In genomic region chr14:21501048-21501657, GRCm38 (mm10) we compare ENCODE assay signal across 8 mouse cellular contexts. TPM values are rescaled to one million over a fixed set of nuclear protein-coding genes. Genes with fewer than 3 reads are reported as not detected.
DNase-seq lines count a peak whose midpoint lies in the region; ATAC-seq lines count a peak whose summit lies in the region.

No protein-coding gene starts in this region.

- peak overlapping the region; percentile 66 for H3K4me2 ChIP-seq in heart, embryonic 15.5 days

- ATAC-seq in CD4-positive, CD25-positive, alpha-beta regulatory T cell, adult 4 months: peak; percentile 17
- ATAC-seq in activated CD4-positive, CD25-positive, alpha-beta regulatory T cell, adult 4 months: peak; percentile 12
- peak; percentile 53 for ATAC-seq in heart, embryonic 15.5 days (replicated peaks; ENCODE audit: insufficient number of reproducible peaks, insufficient read depth, low FRiP score, low read depth)
- ATAC-seq in megakaryocyte-erythroid progenitor cell, adult 5-6 weeks (replicated peaks; ENCODE audit: low FRiP score, low TSS enrichment, poor library complexity, severe bottlenecking): peak; percentile 51

- no peaks in the 10 kb centered on the region for H3K36me3 ChIP-seq in heart, embryonic 15.5 days

- H3K27ac ChIP-seq in heart, embryonic 15.5 days: peak overlapping the region; percentile 98

- peak overlapping the region; percentile 97 for H3K4me3 ChIP-seq in heart, embryonic 15.5 days

- WGBS in heart, embryonic 15.5 days: under 1% methylated on average over 31 of the region's 38 CpGs

- no peaks in the 10 kb centered on the region for H3K27me3 ChIP-seq in heart, embryonic 15.5 days

- peak overlapping the region; percentile 77 for H3K9ac ChIP-seq in heart, embryonic 15.5 days

- peak; percentile 96 for DNase-seq in embryo, embryonic 9.5 days (ENCODE audit: extremely low spot score)
- DNase-seq in kidney, postnatal 4 days: peak; percentile 94 to 96
- DNase-seq in spleen, postnatal 14 days (ENCODE audit: low spot score in 2 of 2): peak; percentile 69 to 83
- DNase-seq in layer of hippocampus, adult 8-10 months (ENCODE audit: low spot score in 2 of 2): no peak

- peaks cover 43% of the 10 kb centered on the region for H3K4me1 ChIP-seq in heart, embryonic 15.5 days (replicated peaks)

- H3K9me3 ChIP-seq in heart, embryonic 15.5 days (replicated peaks): no peaks in the 10 kb centered on the region

RNA-seq across cellular contexts. Expression of gene Kat6b, which starts 19.9 kb away (rescaled TPM):
- polyA plus RNA-seq in CD4-positive, CD25-positive, alpha-beta regulatory T cell, adult 4 months (2017; shearing (Covaris generic)): 10 to 100 TPM; 17.1 to 18.3 TPM
- polyA plus RNA-seq in activated CD4-positive, CD25-positive, alpha-beta regulatory T cell, adult 4 months (2017; shearing (Covaris generic)): 1 to 10 TPM; 8.2 to 9.6 TPM
- 9.4 and 11.1 TPM in 2 replicates for polyA plus RNA-seq in heart, embryonic 15.5 days (2015; fragmentation: Nextera tagmentation; extraction: Ambion mirVana)
- total RNA-seq in megakaryocyte-erythroid progenitor cell, adult 5-6 weeks (2014; fragmentation: Nextera tagmentation): 16.9 and 17.5 TPM in 2 replicates
- total RNA-seq in megakaryocyte-erythroid progenitor cell, adult 5-6 weeks (2017): 5.1 and 9.1 TPM in 2 replicates
- 100 to 1,000 TPM; 102 to 111 (median 107) TPM for total RNA-seq in layer of hippocampus, adult 8-10 months (2022)

Comparison
In these comparisons a context has a peak if more than half of its experiments do, and no peak if none do; other contexts are left out.
1. DNase-seq: peak in embryo, embryonic 9.5 days (single experiment), kidney, postnatal 4 days (2 of 2) and spleen, postnatal 14 days (2 of 2); none in layer of hippocampus, adult 8-10 months (0 of 2).
2. Peak in every context shown above with its lines, with median percentiles within 50 percentile points of each other: ATAC-seq.